Mouse (Mus musculus) inflammation-experienced regulatory T-cells (primary cell): Measurements from ENCODE around the gene 1810046K07Rik. TPM values are rescaled to one million over a fixed set of nuclear protein-coding genes. Genes with fewer than 3 reads are reported as not detected.

Experiments
- polyA plus RNA-seq, 2 experiments: library from polyadenylated mRNA; unstranded; fragments of 100-300 nt; shearing (Covaris generic); gene quantifications; one replicate each; pipeline ENCODE4 v1.2.1; 2017

1810046K07Rik gene
- 1 to 10 TPM in 1 of 2 experiments, under 1 TPM in 1; 0.16 to 1.3 TPM for polyA plus RNA-seq

GRCm38 (mm10) chr9:51328731-51329130 is at the start of gene 1810046K07Rik:
1810046K07Rik (minus strand) TSS chr9:51328917.

GRCm38 (mm10) chr9:51278500-51279381 is 50.0 kb downstream of the 1810046K07Rik start, which contains the start of gene Colca2:
Colca2 (minus strand) TSS chr9:51278569.

Other genes starting within 250 kb of the 1810046K07Rik start
- gene 4833427G06Rik, start 226.8 kb downstream of the 1810046K07Rik start, polyA plus RNA-seq: not detected
- not detected for gene Gm32742, start 163.4 kb downstream of the 1810046K07Rik start, polyA plus RNA-seq
- 10 to 100 TPM in 1 of 2 experiments, 1 to 10 TPM in 1; 3.8 to 13.5 TPM for gene Pou2af1, start 115.2 kb downstream of the 1810046K07Rik start, polyA plus RNA-seq
- under 1 TPM in 1 of 2 experiments, not detected in 1; 0.33 TPM for gene Colca2, start 50.3 kb downstream of the 1810046K07Rik start, polyA plus RNA-seq